Comparison of ENCODE assay signal across 17 mouse cellular contexts in the genomic region with DNA sequence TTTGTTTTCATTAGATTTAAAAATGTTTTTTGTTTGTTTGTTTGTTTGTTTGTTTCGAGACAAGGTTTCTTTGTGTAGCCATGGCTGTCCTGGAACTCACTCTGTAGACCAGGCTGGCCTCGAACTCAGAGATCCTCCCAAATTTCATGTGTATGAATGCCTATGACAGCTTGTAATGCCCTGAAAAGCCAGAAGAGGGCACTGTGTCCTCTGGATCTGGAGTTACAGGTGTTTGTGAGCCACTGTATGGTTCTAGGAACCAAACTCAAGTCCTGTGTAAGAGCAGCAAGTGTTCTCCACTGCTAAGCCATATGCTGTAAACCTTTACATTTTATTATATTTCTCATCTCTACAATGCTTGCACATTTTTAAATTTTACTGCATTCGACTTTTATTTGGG. TPM values are rescaled to one million over a fixed set of nuclear protein-coding genes. Genes with fewer than 3 reads are reported as not detected.
DNase-seq lines count a peak whose midpoint lies in the region; ATAC-seq and TF ChIP-seq lines count a peak whose summit lies in the region.
"Had no signal": no experiment of that assay in that cellular context is flagged by ENCODE, and none has a peak within 500 bp of the region (broad histone marks: within the 10 kb centered on the region; RNA-seq: fewer than 3 reads in every experiment).

No protein-coding gene starts in this region.

- no peaks in the 10 kb centered on the region for H3K4me1 ChIP-seq in heart, adult 2 months (ENCODE audit: control insufficient read depth, insufficient read depth, low read length)
- H3K4me1 ChIP-seq in thymus, adult 2 months (replicated peaks; ENCODE audit: control insufficient read depth, insufficient read depth, low read length), result no peaks in the 10 kb centered on the region
- H3K4me1 ChIP-seq: embryonic facial prominence, embryonic 10.5 days had no signal

- WGBS in heart, adult 2 months, result 69% methylated on average over 3 of the region's 3 CpGs
- WGBS in thymus, adult 2 months, result 82% methylated on average over 3 of the region's 3 CpGs

- intact Hi-C loops in heart, adult 2 months (cut with DNase I), result no loop called here

- H3K4me3 ChIP-seq in heart, adult 2 months, result no peak overlapping the region
- H3K4me3 ChIP-seq in thymus, adult 2 months (ENCODE audit: control insufficient read depth, insufficient read depth, low read length), result no peak overlapping the region
- H3K4me3 ChIP-seq: embryonic facial prominence, embryonic 10.5 days had no signal

- no peaks in the 10 kb centered on the region for H3K36me3 ChIP-seq in heart, adult 2 months (ENCODE audit: control insufficient read depth, insufficient read depth, low read length)
- no peaks in the 10 kb centered on the region for H3K36me3 ChIP-seq in thymus, adult 2 months (ENCODE audit: control insufficient read depth, insufficient read depth, low read length)
- H3K36me3 ChIP-seq: embryonic facial prominence, embryonic 10.5 days had no signal

- H3K27me3 ChIP-seq in heart, adult 2 months (ENCODE audit: control insufficient read depth, insufficient read depth, low read length), result no peaks in the 10 kb centered on the region
- H3K27me3 ChIP-seq in thymus, adult 2 months (ENCODE audit: control insufficient read depth, insufficient read depth, low read length), result no peaks in the 10 kb centered on the region

- TF ChIP-seq EP300 in heart, adult 2 months (IDR thresholded peaks at IDR 0.05; ENCODE audit: insufficient read depth, low read depth, low read length), result no peak

- TF ChIP-seq POLR2A in heart, adult 2 months (IDR thresholded peaks at IDR 0.05; ENCODE audit: insufficient read depth, low read depth, low read length), result no peak
- TF ChIP-seq POLR2A in thymus, adult 2 months (IDR thresholded peaks at IDR 0.05; ENCODE audit: control insufficient read depth, extremely low read depth, insufficient read depth, low read length, poor library complexity), result no peak

- no peak for DNase-seq in heart, adult 2 months
- no peak for DNase-seq in heart, adult 11 months
- peak; percentile 31 for DNase-seq in thymus, adult 2 months
- DNase-seq in thymus, adult 18-20 months, result no peak
- DNase-seq in adrenal gland, adult 2 months, result no peak
- DNase-seq in urinary bladder, postnatal 4 days (ENCODE audit: low spot score in 2 of 2), result no peak
- DNase-seq: cerebellum, postnatal 14 days; heart, postnatal 36 days; kidney, adult 18-20 months had no signal

- peak; percentile 44 for TF ChIP-seq CTCF in heart, adult 2 months (IDR thresholded peaks at IDR 0.05)
- TF ChIP-seq CTCF in thymus, adult 2 months (IDR thresholded peaks at IDR 0.05; ENCODE audit: borderline replicate concordance, control insufficient read depth, extremely low read depth, insufficient read depth, low read length, poor library complexity), result no peak

- H3K9ac ChIP-seq in heart, adult 2 months (ENCODE audit: low read depth, low read length), result no peak overlapping the region

- no peaks in the 10 kb centered on the region for H3K79me2 ChIP-seq in heart, adult 2 months (replicated peaks; ENCODE audit: control insufficient read depth, insufficient read depth, low read length)

- ATAC-seq in megakaryocyte, adult 5-6 weeks (ENCODE audit: poor library complexity, severe bottlenecking), result peak; percentile 49; the same call in 1 of the 2 replicates
- no peak for ATAC-seq in monocyte, adult 5-6 weeks (replicated peaks; ENCODE audit: insufficient number of reproducible peaks, low FRiP score, low TSS enrichment, poor library complexity, severe bottlenecking)
- ATAC-seq: activated CD4-positive, CD25-positive, alpha-beta regulatory T cell, adult 4 months had no signal

- H3K27ac ChIP-seq in heart, adult 2 months, result no peak overlapping the region
- no peak overlapping the region for H3K27ac ChIP-seq in thymus, adult 2 months (ENCODE audit: control insufficient read depth, insufficient read depth, low read length)
- H3K27ac ChIP-seq: embryonic facial prominence, embryonic 10.5 days; macrophage had no signal

RNA-seq across cellular contexts. Expression of a gene that starts 7.8 kb away (rescaled TPM):
- total RNA-seq in heart, adult 2 months (2021), result not detected
- 0.29 and 0.98 TPM in 2 replicates for polyA plus RNA-seq in heart, adult 2 months (2012; rRNA removed)
- 4.7 and 5.4 TPM in 2 replicates for polyA plus RNA-seq in thymus, adult 2 months (2012; rRNA removed)
- 11.6 and 14.8 TPM in 2 replicates for total RNA-seq in megakaryocyte, adult 5-6 weeks (2015)
- 12.5 and 26.0 TPM in 2 replicates for total RNA-seq in megakaryocyte, adult 5-6 weeks (2017)
- total RNA-seq in adrenal gland, adult 2 months (2021), result under 1 TPM in 1 of 2 experiments, not detected in 1; 0.06 TPM
- 0.68 TPM in 1 of 2 replicates, not detected in the other for polyA plus RNA-seq in adrenal gland, adult 2 months (2012; rRNA removed)
- total RNA-seq in monocyte, adult 5-6 weeks (2017), result 1.3 to 2.2 TPM (median 1.6 TPM) in 3 replicates
- total RNA-seq: heart, postnatal 36 days had no signal

RNA-seq across cellular contexts. Expression of a gene that starts 8.1 kb away (rescaled TPM):
- under 1 TPM; 0.09 to 0.39 TPM for total RNA-seq in heart, adult 2 months (2021)
- 1.8 and 1.9 TPM in 2 replicates for polyA plus RNA-seq in heart, adult 2 months (2012; rRNA removed)
- polyA plus RNA-seq in thymus, adult 2 months (2012; rRNA removed), result 35.8 and 41.6 TPM in 2 replicates
- total RNA-seq in megakaryocyte, adult 5-6 weeks (2015), result 0.25 and 1.3 TPM in 2 replicates
- 3.1 and 3.6 TPM in 2 replicates for total RNA-seq in megakaryocyte, adult 5-6 weeks (2017)
- under 1 TPM; 0.35 to 0.63 TPM for total RNA-seq in adrenal gland, adult 2 months (2021)
- 2.3 and 3.1 TPM in 2 replicates for polyA plus RNA-seq in adrenal gland, adult 2 months (2012; rRNA removed)
- total RNA-seq in monocyte, adult 5-6 weeks (2017), result 0.53 to 0.87 TPM (median 0.67 TPM) in 3 replicates
- polyA plus RNA-seq: activated CD4-positive, CD25-positive, alpha-beta regulatory T cell, adult 4 months had no signal

RNA-seq across cellular contexts. Expression of a gene that starts 8.1 kb away (rescaled TPM):
- not detected for total RNA-seq in heart, adult 2 months (2021)
- not detected in 2 replicates for polyA plus RNA-seq in heart, adult 2 months (2012; rRNA removed)
- 0.04 and 0.08 TPM in 2 replicates for polyA plus RNA-seq in thymus, adult 2 months (2012; rRNA removed)
- not detected in 2 replicates for total RNA-seq in megakaryocyte, adult 5-6 weeks (2015)
- not detected in 2 replicates for total RNA-seq in megakaryocyte, adult 5-6 weeks (2017)
- not detected for total RNA-seq in adrenal gland, adult 2 months (2021)
- polyA plus RNA-seq in adrenal gland, adult 2 months (2012; rRNA removed), result not detected in 2 replicates
- total RNA-seq in monocyte, adult 5-6 weeks (2017), result not detected in 3 replicates
- total RNA-seq: heart, postnatal 36 days; left cerebral cortex, postnatal 14 days; neutrophil, adult 5-6 weeks had no signal
- polyA plus RNA-seq: activated CD4-positive, CD25-positive, alpha-beta regulatory T cell, adult 4 months; large intestine, adult 2 months; macrophage had no signal

RNA-seq across cellular contexts. Expression of a gene that starts 15.2 kb away (rescaled TPM):
- total RNA-seq in heart, adult 2 months (2021), result under 1 TPM; 0.23 to 0.30 TPM
- 0.29 and 0.70 TPM in 2 replicates for polyA plus RNA-seq in heart, adult 2 months (2012; rRNA removed)
- polyA plus RNA-seq in thymus, adult 2 months (2012; rRNA removed), result 1.3 and 1.4 TPM in 2 replicates
- total RNA-seq in megakaryocyte, adult 5-6 weeks (2015), result not detected in 2 replicates
- not detected in 2 replicates for total RNA-seq in megakaryocyte, adult 5-6 weeks (2017)
- under 1 TPM; 0.12 to 0.28 TPM for total RNA-seq in adrenal gland, adult 2 months (2021)
- 0.07 TPM in 2 replicates for polyA plus RNA-seq in adrenal gland, adult 2 months (2012; rRNA removed)
- not detected in 3 replicates for total RNA-seq in monocyte, adult 5-6 weeks (2017)
- total RNA-seq: neutrophil, adult 5-6 weeks had no signal
- polyA plus RNA-seq: macrophage had no signal

RNA-seq across cellular contexts. Expression of a gene that starts 24.0 kb away (rescaled TPM):
- total RNA-seq in heart, adult 2 months (2021), result 1 to 10 TPM; 3.7 to 4.0 TPM
- 10.4 and 15.2 TPM in 2 replicates for polyA plus RNA-seq in heart, adult 2 months (2012; rRNA removed)
- 142 and 146 TPM in 2 replicates for polyA plus RNA-seq in thymus, adult 2 months (2012; rRNA removed)
- 51.5 and 53.9 TPM in 2 replicates for total RNA-seq in megakaryocyte, adult 5-6 weeks (2015)
- total RNA-seq in megakaryocyte, adult 5-6 weeks (2017), result 49.2 and 54.9 TPM in 2 replicates
- total RNA-seq in adrenal gland, adult 2 months (2021), result 10 to 100 TPM; 24.3 to 28.4 TPM
- 93.4 and 115 TPM in 2 replicates for polyA plus RNA-seq in adrenal gland, adult 2 months (2012; rRNA removed)
- 18.5 to 45.5 TPM (median 18.5 TPM) in 3 replicates for total RNA-seq in monocyte, adult 5-6 weeks (2017)
